Mouse (Mus musculus): ENCODE data around the gene Dclk1.

The Dclk1 gene

DNA sequence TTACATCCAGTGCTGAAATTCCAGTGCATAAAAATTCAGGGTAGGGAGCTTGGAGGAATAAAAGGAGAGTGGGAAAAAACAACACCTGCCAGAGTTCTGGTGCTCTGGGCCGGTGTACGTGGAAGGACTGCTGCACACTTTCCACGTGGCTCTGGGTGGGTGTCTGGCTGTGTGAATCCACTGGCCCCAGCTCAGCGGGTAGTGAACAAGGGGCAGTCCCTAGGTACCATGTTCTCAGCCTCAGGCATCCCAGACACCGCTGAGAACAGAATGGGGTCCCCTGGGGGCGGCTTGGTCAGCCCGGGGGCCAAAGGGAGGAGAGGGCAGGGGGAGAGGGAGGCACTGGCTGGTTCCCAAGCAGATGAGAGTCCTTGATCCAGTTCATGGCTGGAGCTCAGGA lies 164.5 kb downstream of the Dclk1 start:
- no peak for DNase-seq

DNA sequence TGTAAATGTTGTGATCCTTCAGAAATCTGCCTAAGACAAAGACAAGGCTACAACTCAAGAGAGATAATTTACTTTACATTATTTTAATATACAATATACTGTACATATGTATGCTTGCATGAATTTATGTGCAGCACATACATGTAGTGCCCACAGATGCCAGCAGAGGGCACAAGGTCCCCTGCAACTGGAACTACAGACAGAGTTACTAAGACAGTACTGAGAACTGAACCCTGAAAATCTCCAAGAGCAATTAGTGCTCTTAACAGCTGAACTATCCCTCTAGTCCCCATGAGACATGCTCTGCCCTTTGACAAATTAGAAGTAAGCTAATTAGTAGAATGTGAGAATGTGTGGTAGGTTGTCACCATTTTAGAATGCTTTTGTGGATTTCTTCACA lies 169.4 kb downstream of the Dclk1 start:
- DNase-seq = no peak

DNA sequence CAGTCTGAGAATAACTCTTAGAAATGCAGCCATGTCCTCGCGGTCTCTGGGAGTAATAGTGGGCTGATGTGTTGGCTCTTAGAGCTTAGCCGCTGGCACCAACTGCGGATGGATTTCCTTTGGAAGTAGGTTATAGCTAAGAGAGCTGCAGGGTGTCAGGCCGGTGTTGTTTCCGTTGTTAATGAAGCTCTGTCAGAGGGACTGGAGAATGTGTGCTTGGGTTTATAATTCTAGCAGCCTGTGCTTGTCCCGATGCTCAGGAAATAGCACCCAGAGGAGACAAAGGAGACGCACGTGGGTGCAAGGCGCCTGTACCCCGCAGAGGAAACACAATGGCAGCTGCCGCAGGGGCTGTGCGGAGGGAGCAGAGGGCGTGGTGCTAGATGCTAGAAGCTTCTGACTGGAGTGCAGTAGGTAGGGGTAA lies 173.4 kb downstream of the Dclk1 start:
- peak; percentile 5 to 14 for DNase-seq

DNA sequence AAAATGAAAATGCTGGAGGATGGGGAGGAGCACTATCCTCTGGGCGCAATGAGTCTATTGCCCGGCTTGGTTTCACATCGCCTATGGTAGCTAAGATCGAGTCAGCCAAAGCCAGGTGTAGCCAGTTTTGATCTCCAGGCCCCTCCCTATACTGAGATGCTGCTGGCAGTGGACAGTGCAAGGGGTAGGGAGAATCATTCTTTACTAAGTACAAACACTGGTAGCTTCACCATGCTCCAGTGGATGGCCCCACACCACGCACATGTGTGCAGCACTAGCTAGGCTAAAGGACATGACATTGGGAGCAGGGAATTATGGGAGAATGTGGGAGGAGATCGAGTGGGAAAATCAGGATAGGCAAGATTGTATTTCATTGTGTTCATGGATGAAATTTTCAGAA lies 176.7 kb downstream of the Dclk1 start:
- DNase-seq = no peak

DNA sequence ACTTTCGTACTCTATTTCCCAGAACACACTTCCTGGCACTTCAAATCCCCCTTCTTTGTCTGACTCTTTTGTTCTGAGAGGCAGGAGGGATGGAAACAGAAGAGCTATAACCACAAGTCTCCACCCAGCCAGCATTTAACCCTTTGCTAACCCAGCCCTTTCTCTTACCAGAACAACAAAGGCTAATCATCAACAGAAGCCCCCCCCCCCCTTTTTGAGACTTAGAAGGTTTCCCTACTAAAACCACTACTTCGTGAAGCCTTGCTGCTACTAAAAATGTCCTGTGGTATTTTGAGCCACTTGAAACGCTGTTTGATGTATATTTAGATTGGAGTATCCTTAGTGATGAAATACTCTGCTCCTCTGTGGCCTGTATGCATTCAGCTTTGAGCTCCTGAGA lies 177.2 kb downstream of the Dclk1 start:
- no peak for DNase-seq

DNA sequence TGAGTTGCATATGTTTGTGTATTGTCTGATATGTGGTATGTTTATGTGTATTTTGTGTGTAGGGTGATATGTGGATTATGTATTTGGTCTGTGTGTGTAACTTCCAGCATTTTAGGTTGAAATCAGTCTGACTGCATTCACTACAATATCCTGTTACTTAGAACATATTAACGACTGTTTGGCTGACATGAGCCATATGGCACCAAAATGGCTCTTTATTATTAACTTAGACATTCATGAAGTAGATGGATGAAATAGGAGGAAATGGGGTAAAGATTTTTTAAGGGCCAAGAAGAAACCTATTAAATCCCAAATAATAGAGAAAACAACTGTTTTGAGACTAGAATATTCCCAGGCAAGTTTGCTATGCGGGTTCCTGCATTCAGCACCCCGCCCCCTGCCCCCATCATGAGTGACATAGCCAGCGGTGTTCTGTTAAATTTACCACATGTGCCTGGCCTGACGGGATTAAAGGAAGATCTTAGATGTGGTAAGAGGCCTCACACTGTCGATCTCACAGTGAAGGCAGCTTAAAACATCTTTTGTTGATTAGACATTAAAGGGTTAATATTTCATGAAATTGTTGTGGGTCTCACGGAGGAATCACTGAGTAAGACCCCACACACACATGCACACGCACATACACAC lies 178.4 kb downstream of the Dclk1 start:
- no peak for DNase-seq

DNA sequence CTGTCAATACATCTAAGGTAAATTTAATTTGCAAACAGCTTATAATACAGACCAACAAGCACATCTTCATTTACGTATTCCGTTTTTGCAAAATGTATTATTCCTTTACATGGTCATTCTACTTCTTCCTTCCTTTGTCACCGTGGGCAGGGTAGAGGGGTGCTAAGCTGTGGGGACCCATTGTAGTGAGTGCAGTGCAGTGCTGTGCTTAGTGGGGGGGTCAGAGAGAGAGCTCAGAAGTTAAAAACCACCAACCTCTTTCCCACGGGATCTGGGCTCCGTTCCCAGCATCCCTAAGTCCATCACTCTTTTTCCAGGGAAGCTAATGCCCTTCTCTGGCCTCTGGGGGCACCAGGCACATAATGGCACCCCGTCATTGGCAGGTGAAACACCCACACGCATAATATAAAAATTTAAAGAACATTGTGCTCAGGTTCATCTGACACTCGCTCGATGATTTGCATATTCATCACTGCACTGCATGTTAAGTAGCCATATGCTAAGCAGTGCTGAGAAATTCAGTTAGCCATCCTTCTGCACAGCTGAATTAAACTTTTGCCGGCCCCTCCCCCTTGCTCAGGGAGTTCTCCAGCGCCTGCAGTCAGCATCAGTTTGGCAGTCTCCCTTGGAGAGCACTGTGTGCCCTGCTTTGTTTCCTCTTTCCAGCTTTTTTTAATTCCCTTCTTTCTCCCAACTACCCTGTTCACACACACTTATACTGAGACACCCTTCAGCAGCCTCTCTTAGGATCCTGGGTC lies 181.7 kb downstream of the Dclk1 start:
- no peak for DNase-seq

DNA sequence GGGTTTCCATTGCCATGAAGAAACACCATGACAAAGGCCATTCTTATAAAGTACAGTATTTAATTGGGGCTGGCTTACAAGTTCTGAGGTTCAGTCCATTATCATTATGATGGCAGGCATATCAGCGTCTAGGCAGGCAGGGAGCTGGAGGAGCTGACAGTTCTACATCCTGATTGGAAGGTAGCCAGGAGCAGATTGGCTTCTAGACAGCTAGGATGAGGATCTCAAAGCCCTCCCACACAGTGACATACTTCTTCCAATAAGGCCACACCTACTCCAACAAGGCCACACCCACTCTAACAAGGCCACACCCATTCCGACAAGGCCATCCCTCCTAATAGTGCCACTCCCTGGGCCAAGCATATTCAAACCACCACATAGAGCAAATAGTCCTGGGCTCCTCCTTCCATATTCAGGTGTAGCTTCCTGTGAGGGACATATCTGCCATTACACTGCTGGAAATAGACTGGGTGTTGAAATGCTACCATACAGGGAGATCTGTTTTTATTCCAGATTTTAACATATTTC lies 187.9 kb downstream of the Dclk1 start:
- no peak for DNase-seq

DNA sequence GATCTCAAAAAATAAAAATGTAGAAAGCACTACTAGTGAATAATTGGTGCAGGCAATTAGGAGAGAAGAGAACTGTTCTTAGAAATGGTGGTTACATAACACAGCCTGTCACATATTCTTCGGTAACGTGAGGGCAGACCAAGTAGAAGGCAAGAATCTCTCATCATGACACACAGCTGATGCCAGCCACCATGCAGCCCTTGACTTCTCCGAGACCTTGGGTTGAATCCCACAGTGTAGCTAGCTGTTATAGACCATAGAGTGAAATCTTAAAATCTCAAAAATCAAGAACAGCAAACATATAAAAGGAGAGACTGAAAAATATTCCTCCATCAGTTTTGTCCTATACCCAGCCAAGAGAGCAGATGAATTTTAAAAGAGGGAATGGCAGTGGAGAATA lies 189.1 kb downstream of the Dclk1 start:
- DNase-seq = no peak

DNA sequence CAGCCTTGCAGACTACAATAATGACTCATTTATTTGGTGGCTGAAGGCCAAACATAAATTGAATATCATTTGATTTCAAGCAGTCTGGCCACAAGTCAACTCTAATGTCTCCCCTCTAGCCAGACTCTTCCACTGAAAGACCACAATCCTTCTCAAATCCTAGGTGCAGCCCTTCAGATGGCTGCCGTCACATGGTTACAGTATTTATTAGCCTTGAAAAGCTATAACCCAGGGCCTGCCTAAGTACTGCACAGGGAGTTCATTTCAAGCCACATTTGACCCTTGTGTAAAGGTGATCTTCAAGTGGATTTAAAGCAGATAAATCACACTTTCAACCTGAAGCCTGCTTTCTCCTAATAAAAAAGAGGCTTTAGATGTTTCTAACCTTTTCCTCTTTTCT lies 192.1 kb downstream of the Dclk1 start:
- no peak for DNase-seq

DNA sequence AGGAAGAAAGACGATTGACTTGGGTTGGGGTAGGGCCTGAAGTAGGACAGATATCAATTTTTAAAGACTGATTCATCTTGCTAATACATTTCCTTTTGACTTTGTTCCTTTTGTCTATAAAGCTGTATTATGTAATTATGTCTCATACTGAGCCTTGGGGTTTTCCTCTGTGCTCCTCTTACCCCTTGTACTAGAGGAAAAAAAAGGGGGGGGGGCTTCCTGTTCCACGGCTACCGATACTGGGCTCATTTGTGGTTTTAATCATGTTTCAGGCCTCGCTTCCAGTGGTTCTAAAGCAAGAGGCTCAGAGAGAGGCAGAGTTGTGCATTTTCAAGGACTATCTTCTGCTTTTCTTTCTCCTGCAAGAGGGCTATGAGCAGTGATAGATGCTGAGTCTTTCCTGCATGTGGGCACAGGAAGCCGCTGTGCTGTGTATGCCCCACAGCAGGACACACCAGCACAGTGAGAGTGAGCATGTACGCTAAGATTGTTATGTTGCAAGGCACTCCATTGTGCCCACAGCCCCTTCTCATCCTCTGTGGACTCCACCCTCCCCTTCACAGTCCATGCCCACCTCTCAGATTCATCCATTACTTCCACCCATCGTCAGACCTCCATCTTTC lies 196.8 kb downstream of the Dclk1 start:
- no peak for DNase-seq

DNA sequence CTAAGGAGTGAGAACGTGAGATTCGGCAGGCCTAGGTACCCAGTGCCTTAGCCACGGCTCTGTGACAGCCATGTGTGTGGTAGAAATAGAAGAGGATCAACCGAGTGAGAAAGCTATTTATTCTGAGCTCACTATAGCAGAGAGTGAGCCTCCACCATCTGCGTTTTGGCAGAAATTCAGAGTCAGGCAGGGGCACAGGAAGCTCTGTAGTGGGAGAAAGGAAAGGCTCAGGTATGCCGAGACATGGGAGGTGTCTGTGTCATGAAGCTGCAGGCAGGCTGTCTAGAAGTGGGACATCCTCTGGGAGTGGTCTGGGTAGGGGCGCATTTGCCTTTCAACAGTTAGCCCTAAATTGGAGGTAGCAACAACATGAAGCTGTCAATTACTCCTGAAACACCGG lies 198.2 kb downstream of the Dclk1 start:
- no peak for DNase-seq

DNA sequence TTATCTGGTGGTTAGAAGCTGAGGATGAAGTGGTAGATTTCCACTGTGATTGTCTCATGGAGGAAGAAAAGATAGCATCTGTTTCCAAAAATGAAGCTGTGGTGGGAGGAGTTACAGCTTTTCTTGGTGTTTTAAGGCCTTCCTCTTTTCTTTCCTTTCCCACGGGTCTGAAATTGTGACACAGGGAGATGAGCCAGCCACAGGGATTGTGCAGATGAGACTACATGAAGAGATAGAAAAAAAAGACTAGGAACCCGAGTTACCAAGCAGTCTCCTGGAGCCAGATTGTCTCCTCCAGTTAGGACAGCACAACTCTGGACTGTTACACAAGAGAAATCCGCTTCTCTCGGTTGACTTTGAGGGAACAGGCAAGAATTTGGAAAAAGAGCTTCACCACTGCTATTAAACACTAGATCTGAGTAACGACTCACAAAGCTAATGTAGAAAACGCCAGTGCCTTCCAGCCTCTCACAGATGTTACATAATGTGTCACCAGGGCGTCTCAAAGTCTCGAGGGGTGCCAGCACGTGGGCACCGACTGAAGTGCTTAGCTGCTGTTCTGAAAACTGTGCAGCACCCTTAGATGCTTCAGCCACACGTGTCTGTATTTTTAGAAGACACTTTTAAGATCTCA lies 200.0 kb downstream of the Dclk1 start:
- DNase-seq = no peak

DNA sequence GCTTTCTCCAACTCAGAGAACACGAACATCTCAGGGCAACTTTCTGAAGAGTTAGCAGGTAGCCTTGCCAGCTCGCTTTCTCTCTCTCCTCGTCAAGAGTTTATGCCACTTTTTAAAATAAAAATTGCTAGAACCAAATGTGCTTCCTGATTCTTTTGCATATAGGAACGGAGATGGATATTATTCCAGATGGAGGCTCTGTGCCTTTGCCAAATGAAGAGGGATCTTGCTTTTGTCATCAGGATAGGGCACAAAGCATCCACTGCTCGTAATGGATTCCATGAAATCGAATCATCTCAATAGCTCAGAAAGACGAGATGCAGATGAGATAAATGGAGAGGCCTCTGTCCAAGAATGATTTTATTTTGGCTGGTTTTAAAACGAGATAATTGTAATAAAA lies 201.1 kb downstream of the Dclk1 start:
- DNase-seq = no peak

DNA sequence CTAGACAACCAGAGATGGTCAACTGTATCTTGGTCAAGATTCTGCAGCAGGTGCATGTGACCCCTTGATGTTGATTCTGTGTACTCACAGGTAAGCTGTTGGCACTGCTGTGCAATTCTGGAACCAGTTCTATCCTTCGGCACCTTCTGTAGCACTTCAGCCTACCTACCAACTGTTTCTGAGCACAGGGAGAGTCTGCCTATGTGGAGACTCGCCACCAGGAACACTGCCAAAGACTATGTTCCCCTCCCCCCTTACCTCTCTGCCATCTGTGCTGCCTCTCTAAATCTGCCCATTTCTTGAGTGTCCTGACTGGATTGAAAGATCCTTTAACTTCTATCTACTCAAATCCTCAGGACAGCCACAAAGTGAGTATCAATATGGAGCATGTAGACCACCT lies 201.6 kb downstream of the Dclk1 start:
- DNase-seq = no peak

DNA sequence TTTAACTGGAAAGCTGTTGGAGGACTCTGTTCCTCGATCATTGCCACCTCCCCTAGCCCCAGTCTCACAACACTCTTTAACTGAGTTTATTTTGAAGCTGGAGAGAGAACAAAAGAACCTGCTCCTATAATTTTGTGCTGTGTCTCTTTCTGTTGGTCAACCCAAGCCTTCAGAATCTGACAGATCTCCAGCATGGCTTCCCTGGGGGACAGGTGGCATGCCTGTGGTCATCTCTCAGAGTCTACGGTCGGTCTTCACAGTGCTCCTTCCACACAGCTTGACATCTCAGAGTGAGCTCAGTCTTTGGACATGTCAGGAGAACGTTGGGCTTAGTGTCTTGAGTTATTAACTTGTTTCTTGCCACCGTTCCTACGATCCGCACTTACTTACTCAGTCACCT lies 204.5 kb downstream of the Dclk1 start:
- DNase-seq = no peak

DNA sequence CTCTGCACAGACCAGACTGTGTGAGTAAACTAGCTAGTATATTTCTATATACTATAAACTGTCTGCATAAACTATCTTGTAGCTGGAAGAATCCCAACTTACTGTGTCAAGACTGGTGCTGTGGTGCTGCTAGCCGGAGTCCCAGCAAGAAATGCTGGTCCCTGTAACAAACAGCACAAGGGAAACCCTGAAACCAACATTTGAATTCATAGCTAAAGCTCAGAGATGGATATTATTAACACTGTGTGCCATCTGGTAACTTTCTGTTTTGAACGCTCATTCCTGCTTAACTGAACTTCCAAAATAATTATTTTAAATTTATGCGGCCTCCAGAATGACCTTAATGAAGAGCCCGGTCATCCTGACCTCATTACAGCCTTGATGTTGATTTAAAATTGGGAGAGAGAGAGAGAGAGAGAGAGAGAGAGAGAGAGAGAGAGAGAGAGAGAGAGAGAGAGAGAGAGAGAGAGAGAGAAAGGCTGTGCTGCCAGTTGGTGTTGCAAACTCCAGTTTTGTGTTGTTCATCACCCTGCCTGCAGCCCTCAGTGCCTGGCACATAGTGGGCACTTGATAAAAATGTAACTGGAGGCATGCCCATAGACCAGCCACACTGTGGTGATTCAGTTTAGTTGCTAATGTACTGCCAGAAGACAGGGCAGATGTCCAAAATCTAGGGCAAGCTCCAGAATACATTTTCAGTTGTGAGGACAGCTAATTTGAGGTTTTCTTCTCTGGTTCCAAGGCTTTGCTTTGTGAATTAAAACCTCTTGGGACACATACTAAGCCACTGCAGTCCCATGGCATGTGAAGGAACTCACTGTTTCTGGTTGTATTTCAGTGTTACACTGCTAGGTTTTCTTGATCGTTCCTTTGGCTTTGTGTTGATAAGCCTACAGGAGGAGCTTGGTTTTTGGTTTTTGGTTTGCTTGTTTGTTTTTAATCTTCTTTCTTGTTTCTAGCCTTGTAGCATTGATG lies 205.6 kb downstream of the Dclk1 start:
- DNase-seq = no peak

DNA sequence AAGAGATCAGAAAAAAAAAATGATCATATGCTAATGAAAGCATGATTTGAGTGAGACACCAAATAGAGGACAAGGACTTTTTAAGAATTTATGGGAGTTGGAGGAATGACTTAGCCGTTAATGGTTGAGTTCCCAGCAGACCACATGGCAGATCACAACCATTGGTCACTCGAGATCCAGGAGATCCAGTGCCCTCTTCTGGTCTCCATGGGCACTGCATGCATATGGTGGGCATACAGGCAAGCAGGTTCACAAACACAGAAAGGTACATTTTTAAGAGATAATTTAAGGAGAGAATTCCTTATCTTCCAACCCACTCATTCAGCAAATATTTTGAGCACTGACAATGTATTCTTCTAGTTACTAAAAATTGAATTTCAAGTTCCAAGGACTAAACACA lies 207.0 kb downstream of the Dclk1 start:
- DNase-seq = no peak

DNA sequence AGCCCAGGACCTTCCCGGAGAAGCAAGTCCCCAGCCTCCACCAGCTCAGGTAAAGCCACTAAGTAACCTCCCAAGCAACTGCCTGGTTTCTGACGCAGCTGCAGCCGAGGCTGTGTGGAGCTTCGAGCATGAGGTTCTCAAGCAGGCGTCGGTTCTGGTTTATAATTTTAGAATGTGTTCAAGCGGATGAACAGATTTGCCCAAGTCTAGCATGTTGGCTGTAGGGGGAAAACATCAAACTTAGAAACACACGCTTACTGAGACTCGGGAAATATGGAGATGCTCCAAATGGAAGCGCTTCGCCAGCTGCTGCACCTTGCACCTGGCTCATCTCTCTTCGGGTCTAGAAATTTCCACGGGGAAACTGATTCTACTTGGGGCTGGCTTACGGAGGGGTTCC lies 208.9 kb downstream of the Dclk1 start:
- DNase-seq = no peak

DNA sequence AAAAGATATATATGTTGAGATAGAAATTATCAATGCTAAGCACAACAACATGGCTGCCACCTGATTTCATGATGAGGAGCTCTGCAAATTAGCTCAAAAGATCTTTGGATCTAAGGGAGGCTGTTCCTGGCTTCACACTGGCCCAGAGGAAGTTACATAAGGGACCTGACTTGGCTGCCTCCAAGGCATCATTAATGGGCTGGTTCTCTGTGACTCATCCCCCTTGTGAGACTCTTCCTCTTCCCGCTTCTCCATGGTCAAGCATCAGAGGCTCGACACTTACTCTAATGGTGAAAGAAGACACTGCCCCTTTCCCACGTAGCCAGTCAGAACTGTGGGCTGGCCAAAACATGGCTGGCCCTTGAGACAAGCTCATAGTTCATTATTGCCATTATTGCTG lies 209.7 kb downstream of the Dclk1 start:
- no peak for DNase-seq

DNA sequence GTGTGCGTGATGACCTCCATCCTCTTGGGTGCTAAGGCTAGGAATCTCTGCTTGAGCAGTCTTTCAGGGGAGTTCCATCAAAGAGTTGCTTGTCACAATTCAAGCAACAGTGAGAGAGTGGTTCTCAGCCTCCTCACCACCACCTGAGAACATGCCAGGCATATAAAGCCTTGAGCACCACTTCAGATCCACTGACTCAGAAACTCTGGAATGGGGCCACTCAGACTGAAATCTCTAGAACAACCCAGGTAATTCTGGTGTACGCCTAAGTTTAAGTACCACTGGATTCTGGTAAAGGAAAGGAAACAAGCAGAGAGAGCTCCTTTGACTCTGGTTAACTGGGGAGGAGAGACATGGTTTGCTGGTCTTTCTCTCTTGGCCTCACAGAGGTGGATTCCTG lies 210.3 kb downstream of the Dclk1 start:
- DNase-seq = no peak

DNA sequence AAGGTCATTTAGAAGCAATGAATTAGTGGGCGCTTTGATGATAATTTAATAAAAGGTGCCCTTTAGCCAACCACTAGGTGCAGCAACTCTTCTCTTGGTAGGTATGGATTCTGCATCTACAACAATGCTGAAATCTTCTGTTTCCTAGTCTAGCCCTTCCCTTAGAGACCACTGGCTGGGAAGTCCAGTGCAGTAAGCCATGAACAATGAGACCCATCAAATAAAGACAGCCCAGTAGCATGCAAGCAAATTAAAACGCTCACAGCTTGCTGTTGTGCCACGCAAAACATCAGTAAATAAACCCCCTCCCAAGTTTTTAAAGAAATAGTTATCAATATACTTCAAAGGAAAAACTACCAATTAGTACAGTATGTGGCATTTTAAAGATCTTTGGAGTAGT lies 218.9 kb downstream of the Dclk1 start:
- DNase-seq = no peak

Data from thymus, adult 18-20 months (tissue).